Mouse (Mus musculus): ENCODE data around the gene Asb9.

Gene Asb9

DNA sequence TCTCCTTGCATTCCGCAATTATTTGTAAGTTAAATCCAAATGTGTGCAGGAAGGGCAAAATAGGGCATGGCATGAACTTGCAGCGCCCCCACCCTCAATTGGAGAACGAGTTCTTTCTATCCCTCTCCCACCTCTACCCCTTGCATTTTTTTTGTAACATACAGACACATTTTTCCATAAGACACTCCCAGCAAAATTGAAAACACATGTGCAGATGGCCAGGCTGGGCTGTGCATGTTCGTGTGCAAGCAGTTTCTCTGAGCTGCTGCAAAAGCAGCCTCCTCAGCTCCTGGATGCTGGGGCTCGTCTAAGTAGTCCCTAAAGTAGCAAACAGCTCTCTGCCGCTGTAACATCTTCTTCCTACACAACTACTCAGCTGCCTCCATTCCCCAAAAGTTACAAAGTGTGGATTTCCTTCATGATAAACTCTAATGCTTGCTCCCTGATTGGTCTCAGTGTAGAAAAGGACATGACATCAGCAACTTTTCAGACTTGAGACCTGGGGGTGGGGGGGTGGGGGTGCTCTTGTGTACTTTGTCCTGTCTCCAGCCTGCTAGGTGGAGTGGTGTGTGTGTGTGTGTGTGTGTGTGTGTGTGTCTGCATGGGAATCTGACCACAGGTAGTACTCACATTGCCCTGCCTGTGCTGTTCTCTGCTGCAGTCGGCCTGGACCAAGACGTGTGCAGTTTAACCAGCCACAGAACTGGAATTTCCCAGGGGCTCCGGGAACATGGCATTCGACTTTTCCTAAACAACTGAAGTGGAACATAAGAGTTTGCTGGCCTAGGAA is at the start of gene Asb9:
Gene Asb9 (plus strand): TSS at position 619 of the 790 bp plus-strand sequence.
- DNase-seq, result no peak

DNA sequence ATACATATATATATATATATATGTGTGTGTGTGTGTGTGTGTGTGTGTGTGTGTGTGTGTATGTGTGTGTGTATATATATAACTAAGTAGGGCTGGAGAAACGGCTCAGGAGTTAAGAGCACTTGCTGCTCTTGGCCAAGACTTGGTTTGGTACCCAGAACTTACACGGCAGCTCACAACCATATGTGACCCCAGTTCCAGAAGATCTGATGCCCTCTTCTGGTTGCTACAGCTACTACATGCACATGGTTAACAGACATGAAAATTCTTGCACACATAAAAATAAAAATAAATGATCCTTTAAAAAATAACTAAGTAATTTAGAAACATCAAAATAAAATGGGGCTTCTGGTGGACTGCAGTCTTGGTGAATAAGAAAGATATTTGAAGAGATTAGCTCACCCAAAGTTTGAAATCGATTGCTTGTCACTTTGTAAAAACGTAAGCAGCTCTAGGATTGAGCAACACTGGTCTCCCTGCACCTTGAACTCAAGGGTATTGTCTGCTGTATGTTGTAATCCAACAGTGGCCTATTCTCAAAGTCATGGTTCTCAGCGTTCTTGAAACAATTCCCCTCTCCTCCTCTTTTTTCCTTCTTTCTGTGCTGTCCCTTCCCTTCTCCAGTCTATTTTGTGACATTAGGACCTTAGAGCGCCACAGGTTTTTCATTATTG is 46.8 kb upstream of the Asb9 start:
- DNase-seq, result no peak

DNA sequence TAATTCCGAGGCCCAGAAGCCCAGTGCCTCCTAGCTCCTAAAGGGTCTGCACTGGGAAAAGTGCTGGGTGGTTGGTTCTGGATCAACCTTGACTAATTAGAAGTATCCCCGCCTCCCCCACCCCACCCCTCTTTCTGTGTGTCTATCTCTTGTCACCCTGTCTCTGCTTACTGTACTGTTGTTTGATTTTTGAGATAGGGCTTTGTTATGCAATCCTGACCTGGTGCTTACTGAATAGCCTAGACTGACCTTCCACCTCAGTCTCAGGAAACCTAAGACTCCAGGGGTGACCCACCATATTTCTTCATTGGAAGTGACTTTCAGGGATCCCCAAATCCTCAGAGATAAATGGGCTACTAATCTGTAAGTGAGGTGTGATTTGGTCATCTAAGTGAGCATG is 3.9 kb upstream of the Asb9 start:
- no peak for DNase-seq

DNA sequence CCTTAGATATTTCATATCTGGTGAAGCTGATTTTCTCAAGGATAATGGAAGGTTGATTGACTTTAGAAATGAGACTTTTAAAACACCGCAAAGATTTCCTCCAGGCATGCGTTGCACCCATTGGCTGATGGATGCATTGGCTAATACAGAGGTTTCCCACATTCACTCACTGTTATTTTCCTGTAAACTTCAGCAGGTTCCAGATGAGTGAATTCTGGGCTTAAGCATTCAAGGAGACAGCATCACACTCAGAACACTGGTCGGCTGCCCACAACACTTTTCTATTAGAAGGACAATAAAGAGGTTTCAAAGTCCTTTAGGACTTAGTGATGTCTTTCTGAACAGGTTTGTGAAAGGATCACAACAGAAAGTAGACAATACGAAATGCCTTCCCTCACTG is 941 bp downstream of the Asb9 start:
- no peak for DNase-seq

DNA sequence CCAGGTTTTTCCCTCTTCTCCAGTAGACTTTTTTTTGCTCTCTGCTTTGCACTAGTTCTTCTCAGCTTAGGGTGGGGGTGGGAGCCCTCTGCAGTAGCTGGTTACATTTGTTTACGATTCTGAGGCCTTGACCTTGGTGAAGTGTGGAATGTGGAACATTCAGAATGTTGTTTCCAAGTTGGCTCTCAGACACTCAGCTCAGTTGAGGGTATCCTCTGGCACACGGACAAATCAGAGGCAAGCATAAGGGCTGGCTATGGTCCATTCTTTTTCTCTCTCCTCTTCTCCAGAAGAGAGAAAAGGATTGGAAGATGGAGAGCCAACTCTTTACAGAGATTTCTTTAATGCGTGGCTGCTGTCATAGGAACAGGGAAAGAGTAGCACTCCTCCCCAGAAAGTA is 2.6 kb downstream of the Asb9 start:
- no peak for DNase-seq

DNA sequence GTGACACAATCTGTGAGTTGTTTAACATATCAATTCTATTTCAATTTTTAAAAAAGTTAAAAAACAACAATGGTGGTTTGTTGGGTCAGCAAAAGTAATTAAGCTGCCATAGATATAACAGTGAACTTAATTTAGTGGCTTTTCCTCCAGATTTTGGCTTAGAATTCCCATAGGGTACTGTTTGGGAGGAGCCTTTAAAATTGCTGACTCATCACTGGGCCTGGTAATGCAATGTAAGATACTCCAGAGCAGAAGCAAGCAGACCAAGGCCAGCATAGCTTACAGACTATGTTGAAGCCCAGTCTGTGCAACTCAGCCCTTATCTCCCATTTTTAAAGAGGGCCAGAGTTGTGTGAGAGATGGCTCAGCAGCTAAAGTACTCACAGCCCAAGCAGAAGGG is 16.0 kb downstream of the Asb9 start:
- no peak for DNase-seq

DNA sequence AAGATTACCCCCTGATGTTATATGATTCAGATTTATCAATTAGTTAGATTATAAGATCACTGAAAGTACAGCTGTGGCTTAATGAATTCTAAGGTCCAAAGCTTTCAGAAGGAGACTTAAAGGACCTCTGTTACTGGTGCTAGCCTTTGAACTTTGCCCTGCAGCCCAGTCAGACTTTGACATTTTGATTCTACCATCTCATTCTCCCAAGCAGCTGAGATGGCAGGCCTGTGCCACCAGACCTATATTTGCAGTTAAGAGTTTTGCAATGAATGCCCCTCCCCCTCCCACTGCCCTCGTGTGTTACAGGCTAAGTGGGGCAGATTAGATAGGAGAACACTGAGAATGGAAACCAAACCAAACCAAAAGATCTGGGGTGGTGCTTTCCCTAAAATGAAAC is 20.4 kb downstream of the Asb9 start:
- no peak for DNase-seq

DNA sequence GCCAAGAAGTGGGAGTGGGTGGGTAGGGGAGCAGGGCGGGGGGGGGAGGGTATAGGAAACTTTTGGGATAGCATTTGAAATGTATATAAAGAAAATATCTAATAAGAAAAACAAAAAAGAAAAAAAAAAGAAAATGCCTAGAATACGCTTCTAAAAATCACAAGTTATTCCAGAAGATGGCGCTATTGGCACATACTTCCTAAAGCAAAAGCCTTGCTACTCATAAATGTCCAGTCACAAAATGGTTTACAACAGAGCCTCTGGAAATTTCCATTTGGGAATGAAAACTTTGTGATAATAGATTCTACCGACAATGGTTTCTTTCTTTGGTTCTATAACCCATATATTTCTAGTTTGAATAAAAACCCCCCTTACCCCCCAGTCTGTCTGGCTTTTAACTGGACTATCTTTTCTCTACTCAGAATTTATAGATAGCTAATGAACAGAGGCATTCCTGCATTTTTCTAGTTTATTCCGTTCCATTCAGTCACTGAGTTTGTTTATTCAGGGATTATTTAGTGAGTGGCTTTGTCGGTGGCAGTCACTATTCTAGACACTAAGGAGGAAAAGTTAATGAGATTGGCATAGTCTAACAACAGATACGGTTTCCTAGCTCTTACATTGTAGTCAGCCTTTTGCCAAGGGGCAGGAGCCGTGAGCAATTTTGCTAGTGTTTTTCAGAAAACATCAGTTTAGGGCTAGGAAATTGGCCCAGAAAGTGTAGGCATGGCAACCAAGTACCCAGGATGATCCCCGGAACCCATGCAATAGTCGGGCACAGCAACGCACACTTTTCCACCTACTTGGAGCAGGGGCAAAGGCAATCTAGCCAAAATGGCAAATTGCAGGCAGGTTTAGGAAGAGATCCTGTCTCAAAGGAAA is 35.5 kb downstream of the Asb9 start:
- no peak for DNase-seq

DNA sequence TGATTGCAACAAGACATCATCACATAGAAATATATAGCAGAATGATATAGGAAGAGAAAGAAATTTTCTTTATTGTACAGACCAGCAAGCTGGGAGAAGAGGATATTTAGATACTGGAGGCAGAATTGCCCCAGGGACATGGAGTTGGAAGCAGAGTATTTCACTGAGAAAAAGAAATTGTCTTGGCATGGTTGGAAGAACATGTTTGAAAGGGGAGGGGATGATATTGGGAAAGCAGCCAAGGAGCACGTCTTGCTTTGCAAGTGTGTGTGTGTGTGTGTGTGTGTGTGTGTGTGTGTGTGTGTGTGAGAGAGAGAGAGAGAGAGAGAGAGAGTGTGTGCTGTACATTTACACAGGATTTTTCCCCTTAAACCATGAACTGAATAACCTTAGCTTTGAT is 64.1 kb downstream of the Asb9 start:
- DNase-seq, result no peak

DNA sequence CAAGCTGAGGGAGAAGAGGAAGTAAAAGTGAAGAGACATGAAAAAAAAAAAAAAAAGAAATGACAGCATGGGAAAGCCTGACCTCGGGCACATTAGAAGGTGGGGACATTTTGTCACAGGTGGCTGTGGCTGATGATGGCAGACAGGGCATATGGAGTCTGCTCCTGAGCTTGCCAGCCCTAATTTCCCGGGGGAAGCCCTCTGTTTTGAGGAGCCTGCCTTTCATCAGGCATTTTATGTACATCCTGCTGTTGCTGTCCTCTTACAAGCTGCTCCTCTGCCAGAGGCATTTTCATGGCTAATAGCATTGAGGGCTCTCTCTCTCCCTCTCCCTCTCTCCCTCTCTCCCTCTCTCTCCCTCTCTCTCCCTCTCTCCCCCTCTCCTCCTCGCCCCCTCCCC is 70.8 kb downstream of the Asb9 start:
- DNase-seq, result peak; percentile 1

All from cerebellum, adult 11-12 months (tissue).